Mouse (Mus musculus) layer of hippocampus, postnatal 36 days (tissue): ENCODE results near the gene Pllp. TPM values are rescaled to one million over a fixed set of nuclear protein-coding genes. Genes with fewer than 3 reads are reported as not detected.

Experiments
- DNase-seq, 2 experiments: peaks; one replicate each; pipeline ENCODE4 v3.0.0; 2022
- total RNA-seq, 2 experiments: library from RNA; stranded (reverse); gene quantifications; 2 replicates each; pipeline ENCODE4 v1.2.3; 2021

Gene Pllp
- total RNA-seq: 10 to 100 TPM; 41.5 to 47.1 TPM

DNA sequence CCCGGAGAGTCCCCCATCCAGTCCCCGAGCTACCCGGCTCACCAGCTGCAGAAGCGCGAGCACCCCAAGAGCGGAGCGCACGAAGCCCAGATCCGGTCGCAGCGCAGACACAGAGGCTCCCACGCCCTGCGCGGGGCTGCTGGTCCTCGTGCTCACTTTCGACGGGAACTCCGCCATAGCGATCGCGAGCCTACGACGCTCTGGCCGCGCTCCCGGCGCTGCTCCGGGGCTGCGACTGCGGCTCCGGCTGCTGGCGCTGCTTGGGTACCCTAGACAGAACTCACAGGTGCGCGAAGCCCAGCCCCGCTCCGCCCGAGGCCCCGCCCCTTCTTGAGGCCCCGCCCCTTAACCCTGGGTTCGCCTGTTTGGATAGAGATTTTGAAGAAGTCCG is at the start of gene Pllp:
TSS of gene Pllp (minus strand) at position 285 of the 391 bp plus-strand sequence.
- DNase-seq: no peak

DNA sequence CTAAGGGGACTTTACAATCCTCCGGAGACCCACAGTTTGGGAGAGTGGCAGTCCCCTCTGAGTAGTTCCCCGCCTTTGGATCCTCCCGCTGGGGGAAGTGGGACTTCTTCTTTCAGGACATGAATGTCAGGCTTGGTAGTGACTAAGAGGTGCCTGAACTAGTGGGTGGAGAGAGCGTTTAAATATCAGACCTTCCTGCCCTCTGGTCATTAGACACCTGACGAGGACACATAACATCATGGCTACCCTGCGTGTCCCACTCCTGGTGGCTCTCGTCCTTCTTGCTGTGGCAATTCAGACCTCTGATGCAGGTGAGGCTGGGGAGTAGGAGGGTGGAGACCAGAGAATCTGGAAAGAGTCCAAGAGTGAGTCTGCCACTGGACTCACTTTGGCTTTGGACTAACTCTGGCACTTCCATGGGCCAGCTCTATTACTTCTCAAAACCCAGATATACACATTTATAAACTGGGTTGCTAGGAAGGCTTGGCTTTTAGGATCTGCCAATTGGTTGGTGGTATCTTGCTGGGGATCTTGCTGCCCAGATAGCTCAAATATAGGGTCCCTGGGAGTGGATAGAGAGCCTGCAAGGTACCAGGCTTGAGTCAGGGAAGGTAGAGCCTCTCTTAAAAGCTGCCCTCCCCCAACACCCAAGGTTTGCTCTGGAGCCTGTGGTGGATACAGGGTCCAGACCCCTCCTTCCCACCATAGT is 49.6 kb upstream of the Pllp start, which contains the start of gene Ccl22:
TSS of gene Ccl22 (plus strand) at position 115 of the 709 bp plus-strand sequence.
- DNase-seq: no peak

DNA sequence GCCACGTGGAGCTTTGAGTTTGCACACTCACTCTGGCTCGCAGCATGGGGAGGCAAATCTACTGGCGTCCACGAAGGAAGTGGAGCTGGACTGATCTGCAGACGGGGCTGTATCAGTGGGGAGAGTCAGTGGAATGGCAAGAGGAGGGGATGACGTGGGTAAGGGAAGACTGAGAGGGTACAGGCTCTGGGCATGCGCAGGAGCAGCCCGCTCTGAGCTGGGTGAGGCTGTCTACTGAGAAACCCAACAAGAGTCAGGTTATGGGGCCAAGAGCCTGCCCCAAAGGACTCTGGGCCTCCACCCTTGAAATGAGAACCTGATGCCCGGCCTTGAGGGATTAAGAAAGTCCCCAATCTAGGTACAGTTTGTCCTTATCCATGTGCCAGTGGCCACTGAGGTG is 48.9 kb upstream of the Pllp start:
- DNase-seq: no peak

DNA sequence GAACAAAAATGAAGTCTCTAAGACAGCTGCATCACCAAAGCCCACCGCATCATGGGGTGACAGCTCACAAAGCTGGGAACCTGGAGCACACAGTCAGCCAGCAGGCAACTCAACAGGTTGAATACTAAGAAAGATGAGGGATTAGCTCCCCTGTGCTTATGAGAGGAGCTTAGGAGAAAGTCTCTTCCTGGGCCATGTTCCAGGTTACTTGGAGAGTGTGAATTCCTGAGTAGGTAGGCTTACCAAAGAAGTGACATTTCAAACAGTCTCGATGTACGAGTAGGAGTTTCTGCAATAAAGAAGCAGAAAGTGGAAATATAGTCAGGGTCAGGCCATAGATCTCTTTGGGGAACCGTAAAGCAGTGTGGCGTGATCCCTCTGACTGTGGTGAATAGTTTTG is 48.4 kb upstream of the Pllp start:
- no peak for DNase-seq

DNA sequence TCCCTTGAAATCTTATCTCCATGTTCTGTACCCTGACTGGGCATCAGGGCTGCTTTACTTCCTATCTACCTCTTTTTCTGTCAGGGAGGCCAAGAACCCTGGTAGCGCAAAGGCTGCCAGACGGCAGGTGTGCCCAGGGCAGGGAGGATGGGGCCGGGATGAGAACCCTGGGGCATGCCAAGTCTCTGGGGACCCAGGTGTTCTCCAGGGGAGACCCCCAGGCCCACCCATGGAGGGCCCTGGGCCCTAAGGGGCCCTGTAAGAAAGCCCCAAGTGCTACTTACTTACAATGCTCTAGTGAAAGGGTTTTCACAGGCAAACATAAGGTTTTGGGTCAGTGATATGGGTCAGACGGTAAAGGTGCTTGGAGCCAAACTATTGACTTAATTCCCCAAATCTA is 45.6 kb upstream of the Pllp start:
- no peak for DNase-seq

DNA sequence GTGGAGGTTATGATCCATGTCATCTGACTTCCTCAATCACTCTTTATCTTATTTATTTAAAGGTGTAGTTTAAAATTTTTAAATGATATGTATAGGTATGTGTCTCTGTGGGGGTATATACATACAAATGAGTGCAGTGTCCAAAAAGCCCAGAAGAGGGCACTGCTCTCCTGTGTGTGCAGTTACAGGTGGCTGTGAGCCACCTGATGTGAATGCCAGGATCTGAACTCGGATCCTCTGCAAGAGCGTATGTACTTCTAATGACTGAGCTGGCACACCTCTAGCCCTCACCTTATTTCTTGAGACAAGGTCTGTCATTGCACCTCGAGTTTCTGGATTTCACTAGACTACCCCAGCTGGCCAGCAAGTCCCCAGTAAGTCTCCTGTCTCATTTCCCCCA is 44.5 kb upstream of the Pllp start:
- DNase-seq: no peak

DNA sequence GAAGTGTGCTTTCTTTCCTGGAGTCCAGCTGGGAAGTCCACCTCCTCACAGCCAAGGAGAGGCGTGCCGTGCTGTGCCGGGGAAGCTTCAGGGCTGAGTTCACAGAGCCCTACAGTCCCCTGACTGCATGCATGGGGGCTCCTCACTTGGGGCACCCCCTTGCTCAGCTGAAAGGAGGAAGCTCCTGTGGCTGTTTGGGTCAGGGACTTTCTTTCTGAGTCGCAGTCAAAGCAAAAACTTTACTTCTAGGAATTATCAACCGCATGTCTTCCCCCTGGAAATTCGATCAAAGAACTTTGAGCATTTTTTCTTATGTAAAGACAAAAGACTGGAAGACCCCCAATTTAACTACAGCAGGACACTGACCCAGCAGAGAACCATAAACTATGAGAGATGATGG is 43.8 kb upstream of the Pllp start:
- no peak for DNase-seq

DNA sequence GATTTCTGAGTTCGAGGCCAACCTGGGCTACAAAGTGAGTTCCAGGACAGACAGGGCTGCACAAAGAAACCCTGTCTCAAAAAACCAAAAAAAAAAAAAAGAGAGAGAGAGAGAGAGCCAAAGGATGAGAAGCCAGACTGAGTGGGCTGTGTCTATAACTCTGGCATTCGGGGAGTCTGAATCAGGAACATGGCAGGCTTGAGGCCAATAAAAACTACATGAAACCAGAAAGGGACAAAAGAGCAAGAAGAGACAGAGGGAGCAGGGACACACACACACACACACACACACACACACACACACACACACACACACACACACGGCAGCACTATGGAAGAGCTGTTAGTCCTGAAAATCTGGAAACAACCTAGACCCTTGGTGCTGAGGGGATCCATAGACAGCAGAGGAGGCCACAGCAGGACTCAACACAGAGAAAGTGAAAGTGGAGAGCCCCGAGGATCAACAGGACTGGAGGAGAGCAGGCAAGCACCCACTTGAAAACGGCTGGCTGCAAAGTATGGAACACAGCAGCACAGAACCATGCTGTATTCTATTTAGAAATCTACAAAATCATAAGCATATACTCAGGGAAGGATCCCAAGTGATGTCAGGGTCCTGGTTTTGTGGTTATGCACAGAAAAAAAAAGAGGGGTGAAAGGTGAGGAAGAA is 39.5 kb upstream of the Pllp start:
- DNase-seq: no peak

DNA sequence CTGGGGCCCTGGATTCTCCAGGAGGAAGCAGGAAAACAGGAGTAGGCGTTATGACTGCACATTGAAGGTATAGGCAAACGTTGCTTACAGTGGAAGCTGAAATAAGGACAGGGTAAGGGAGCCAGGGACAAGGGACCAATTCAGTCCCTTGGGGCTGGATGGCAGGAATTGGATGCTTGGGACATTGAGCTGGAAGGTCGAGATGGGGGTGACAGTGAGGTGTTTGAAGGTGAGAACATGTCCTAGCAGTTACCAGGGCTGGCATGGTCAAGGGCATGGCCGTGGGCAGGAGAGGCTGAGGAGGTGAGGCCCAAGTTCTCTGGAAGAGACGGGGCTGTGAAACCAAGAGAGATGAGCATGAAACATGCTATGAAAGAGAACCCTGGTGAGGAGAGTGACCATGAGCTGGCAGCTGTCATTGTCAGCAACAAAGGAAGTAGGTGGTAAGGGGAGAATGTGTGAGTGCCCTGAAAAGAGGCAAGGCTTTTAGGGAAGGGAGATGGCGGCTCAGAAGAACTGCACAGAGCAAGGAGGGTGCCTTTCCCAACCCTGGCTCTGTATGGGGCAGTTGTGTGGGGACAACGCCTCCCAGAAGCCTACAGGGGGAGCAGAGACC is 38.8 kb upstream of the Pllp start:
- no peak for DNase-seq

DNA sequence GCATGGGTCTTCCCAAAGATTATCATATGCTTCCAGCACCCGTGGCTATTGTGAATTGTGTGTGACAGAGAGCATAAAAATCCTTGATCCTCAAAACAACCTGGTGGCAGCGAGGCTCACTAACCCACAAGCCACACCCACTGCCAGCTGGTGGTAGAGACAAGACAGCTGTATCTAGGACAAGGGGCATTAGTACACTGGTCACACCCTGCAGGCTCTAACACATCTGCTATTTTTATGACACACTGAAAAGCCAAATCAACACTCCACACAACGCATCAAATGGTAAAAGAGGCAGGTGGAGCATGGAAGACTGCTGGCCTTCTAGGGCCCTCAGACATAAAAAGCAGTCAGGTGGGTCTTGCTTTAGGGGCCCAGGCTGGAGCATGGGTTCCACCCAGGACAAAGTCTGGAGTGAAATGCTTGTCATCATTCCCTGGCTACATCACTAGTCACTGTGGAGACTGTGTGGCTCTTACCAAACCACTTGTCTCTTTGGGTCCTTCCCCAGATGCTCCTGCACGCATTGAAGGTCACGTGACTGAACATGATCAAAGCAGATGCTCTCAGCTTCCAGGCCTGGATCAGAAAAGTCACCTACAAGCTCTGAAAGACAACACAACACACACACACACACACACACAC is 37.9 kb upstream of the Pllp start:
- no peak for DNase-seq

DNA sequence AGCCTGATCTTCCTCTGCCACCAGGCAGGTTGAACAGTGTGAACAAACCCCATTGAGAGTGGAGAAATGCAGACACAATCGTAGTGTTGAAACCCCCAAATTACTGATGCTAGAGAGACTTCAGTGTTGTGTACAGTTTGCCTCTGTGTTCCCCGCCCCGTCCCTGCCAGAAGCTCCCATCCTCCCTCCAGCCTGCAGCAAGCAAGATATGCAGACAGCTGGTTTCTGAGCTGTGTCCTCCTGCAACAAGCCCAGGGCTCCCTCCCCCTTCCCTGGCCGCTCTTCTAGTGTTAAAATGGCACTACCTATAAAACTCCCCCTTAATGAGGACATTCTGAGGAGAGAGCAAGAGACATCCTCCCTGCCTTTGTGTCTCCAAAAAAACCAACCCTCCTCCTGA is 33.2 kb upstream of the Pllp start:
- DNase-seq: no peak

DNA sequence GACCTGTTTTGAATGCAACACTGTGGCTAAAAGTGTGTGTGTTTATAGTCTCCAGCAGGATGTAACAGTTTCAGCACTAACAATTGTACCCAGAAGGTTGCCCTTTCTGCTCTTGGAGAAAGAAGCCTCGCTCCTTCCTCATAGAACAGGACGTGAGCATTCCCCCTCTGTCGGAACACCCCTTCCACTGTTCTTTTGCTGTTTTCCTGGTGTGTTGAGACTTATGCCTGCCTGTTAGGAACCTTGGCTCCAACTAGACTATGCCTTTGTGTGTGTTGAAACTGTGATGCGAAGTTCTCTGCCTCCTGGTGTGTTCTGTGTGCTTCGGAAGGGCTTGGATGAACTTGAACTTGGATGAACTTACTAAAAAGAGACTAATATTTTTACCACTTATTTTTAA is 29.9 kb upstream of the Pllp start:
- DNase-seq: no peak

DNA sequence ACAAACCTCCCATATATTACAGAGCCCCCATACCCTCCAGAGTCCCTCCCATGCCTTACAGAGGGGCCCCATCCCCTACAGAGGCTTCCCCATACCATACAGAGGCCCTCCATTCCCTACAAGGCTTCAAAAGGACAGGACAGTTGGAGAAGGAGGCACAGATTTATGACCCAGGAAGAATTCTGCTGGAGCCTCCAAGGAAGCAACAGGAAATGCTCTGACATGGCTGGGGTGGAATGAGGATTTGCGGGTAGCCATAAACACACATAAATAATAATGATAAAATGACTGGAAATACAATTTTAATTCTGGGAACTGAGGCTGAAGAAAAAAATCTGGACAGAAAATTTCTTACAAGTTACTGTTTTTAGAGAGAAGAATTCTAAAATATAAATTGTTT is 20.8 kb upstream of the Pllp start:
- DNase-seq: no peak

DNA sequence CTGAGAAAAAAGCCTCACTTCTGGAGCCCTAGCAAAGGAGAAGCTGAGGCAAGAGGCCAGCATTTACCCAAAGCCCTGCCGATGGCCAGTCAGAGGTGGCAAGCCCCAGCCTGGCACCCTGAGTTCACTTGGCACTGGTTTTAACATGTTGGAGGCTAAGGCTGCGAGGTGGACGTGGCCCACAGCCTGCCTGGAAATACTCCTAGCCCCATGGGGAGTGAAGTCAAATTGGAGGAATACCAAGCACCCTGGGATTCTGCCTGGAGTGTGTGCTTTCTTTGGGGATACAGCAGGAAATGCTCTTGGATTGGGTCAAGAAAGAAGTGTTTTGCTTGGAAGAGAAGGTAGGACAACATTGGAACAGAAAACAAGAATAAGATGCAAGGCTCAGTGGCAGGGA is 19.8 kb upstream of the Pllp start:
- DNase-seq: no peak

DNA sequence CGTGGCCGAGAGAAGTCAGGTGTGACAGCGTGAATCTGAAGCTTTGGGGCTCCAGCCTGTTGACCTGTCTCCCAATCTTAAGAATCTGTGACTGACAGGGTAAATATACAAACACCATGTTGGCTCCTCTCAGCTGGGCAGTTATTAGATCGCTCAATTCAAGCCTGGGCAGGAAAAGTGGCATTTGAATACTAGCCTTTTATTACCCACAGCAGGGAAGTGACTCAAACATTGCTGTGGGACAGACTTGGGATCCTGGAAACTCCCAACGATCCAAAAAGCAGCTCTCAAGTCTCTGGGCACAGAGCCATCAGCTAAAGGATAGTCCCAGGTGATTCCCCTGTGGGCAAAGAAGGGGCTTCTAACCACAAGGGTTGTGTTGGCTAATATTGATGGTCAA is 18.5 kb upstream of the Pllp start:
- no peak for DNase-seq

DNA sequence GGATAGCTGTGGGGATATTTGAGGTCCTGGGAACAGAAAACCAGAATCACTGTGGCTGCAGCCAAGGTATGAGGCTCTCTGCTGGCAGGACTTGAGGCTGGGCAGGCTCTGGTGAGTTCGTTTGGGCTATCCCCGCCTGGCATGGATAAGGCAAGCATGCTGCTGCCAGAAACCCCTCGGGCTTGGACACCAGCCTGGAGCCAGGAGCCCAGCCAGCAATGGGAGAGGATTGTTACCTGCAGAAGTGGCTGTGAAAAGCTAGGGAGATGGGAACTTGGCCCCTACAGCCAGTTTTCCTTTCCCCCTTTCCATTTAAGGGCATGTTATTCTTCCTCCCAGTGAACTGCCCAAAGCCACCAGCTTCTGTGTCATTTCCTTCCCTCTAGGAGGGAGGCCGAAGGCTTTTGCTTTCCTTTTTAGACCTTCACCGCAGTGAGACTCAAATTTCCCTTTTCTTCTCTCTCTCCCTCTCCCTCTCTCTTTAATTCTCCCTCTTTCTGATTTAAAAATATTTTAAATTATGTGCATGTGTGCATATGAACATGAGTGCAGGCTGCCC is 15.2 kb upstream of the Pllp start:
- DNase-seq: peak; percentile 38 to 49

DNA sequence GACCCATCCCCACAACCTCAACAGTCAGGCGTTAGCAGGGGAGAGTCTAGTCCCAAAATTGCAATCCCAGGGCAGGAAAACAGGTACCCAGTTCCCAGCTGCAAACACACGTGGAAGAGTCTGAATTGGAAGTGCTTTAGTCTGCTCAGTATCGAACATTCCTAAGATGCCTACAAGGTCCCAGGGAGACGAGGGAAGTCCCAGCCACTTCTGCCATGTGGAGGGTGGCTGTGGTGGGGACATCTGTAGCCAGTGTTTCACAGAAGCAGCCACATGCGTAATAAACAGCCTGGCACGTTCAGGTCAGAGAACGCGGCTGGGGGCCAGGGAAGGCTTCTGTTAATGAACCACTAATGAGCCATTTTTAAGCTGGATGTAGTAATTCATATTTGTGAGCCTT is 14.3 kb upstream of the Pllp start:
- DNase-seq: no peak

DNA sequence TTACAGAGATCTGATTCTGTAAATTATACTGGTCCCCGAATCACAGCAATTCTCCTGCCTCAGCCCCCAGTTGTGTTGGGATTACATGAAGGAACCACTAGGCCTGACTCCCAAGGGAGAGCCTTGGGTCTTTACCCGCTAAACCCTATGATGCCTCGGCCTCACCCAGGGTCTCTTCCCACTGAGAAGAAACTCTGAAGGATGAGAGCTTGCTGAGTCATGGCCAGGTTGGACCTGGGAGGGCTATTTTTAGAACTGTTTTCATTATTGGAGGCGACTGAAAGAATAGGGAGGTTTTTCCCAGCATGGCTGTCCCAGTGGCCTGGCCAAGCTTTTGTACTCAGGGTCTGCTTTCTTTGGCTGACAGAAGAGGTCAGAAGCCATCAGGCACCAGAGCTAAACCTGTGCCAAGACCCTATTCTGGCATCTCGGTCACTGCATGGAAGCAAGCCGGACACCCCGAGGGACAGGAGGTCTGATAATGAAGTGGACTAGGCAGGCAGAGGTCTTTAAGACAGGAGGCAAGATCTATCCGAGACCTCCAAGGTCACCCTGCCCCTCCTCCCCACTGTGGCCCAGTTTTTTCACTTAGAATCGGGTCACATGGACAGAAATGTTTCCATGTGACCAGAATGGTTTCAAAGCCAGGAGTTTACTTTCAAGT is 10.8 kb upstream of the Pllp start:
- DNase-seq: no peak

DNA sequence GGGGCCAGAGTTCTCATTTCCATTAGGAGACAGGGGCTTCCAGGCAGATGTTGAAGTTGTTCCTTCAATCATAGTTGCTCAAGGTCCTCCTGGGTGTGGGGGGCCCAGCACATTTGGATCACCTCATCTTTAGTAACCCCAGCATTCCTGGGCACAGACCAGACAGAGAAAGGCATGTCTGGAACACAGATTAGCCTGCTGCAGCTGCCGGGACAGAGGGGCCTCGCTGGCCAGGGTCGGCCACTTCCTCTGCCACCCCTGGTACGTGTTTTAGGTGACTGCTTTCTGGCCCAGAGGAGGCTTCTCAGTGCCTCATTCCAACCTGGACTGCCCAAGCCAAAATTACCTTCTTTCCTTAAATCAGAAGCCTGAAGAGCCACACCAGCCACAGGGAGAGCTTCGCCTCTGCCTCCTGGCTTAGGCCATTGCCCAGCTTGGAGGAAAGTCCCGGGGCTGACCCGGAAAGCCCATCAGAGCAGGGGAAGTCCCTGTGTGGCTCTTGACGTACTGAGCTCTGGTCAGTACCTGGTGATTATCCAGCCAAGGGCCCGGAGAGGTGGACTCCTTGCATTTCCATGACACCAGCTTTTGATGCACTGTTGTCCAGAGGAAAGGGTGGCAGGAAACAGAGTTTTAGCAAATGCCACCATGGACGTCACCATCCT is 9.6 kb upstream of the Pllp start:
- no peak for DNase-seq

DNA sequence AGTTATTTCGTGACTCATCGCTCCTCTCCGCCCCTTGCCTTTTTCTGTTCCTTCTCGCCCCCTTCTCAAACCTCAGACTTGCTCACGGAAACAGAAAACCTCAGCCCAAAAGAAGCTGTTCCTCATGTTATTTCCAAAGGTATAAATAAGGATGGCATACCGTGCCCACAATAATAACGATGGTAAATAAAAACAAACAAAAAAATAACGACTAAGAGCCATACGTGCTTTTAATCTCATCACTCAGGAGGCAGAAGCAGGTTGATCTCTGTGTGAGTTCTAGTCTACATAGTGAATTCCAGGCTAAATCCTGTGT is 8.5 kb upstream of the Pllp start:
- DNase-seq: no peak

DNA sequence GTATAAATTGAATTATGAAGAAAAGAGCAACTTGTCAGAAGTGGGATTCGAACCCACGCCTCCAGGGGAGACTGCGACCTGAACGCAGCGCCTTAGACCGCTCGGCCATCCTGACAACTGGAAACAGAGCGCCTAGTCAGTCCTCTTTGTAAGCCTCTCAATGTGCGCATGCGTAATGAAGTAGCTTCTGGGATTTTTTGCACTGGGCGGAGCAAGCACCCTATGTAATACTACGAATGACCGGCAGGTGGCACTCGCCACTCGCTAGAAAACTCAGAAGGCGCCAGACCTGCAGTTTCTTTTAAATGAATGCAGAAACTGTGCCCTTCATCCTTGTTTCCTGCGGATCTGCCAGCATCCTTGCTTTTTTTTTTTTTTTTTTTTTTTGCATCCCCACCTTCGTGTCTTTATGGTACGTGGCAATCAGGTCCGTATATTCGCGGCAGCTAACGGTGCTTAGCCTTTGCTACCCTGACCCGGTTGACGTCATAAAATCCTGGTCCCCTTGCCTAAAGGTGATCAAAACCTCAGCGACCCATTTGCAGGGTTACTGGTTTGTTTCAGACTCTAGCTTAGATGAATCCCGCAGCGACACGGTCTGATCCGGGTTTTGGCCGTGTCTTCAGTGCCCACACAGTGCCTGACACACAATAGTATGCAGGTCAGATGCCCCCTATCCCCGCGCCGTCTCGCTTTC is 8.0 kb upstream of the Pllp start:
- DNase-seq: peak; percentile 99 to 100
